In genomic region chr10:90947608-90948373, GRCm38 (mm10) we compare ENCODE assay signal across 16 mouse cellular contexts.
"Had no signal": no experiment of that assay in that cellular context is flagged by ENCODE, and none has a peak within 500 bp of the region (broad histone marks: within the 10 kb centered on the region; RNA-seq: fewer than 3 reads in every experiment).

No protein-coding gene starts in this region.

- H3K4me3 ChIP-seq: kidney, embryonic 15.5 days; limb, embryonic 15.5 days; liver, embryonic 12.5 days; megakaryocyte, embryonic 14.5 days; midbrain, embryonic 12.5 days; neural tube, embryonic 15.5 days had no signal

- DNase-seq: kidney, adult 2 months; kidney, postnatal 14 days; layer of hippocampus, adult 9-11 months; layer of hippocampus, postnatal 36 days; left cerebral cortex, postnatal 4 days; lung, embryonic 14.5 days; lung, postnatal 10 days; right cerebral cortex, postnatal 25 days; thymus, postnatal 36 days had no signal

- H3K27ac ChIP-seq: kidney, embryonic 15.5 days; limb, embryonic 15.5 days; liver, embryonic 12.5 days; macrophage; midbrain, embryonic 12.5 days; neural tube, embryonic 15.5 days had no signal
